Mouse (Mus musculus): ENCODE data around the gene Tas2r104. TPM values are rescaled to one million over a fixed set of nuclear protein-coding genes. Genes with fewer than 3 reads are reported as not detected.

The Tas2r104 gene
- polyA plus RNA-seq (2014; fragmentation: Nextera tagmentation; extraction: Ambion mirVana), result not detected in 2 replicates

GRCm38 (mm10) chr6:131685644-131686043 is at the start of gene Tas2r104:
Gene Tas2r104, minus strand, starts transcription at chr6:131685744.
- Histone ChIP-seq H3K4me3 (ENCODE audit: low read length) (no peak within 1 kb of the TSS), H3K27ac (ENCODE audit: low read depth, low read length) (no peak within 1 kb of the TSS), H3K4me2 (replicated peaks; ENCODE audit: low read depth, low read length) (no peak within 1 kb of the TSS), H3K4me1 (ENCODE audit: control insufficient read depth, insufficient read depth, low read length) (no peaks in the 10 kb centered on the region), H3K9ac (ENCODE audit: low read depth, low read length) (no peak within 1 kb of the TSS), H3K27me3 (ENCODE audit: control insufficient read depth, insufficient read depth, low read length) (no peaks in the 10 kb centered on the region), H3K36me3 (ENCODE audit: control insufficient read depth, insufficient read depth, low read length) (no peaks in the 10 kb centered on the region), H3K9me3 (ENCODE audit: control insufficient read depth, low read length) (no peaks in the 10 kb centered on the region)
- ATAC-seq (ENCODE audit: low FRiP score, low TSS enrichment), result no peak
- 92% methylated on average over 1 of the region's 1 CpGs for WGBS

DNA sequence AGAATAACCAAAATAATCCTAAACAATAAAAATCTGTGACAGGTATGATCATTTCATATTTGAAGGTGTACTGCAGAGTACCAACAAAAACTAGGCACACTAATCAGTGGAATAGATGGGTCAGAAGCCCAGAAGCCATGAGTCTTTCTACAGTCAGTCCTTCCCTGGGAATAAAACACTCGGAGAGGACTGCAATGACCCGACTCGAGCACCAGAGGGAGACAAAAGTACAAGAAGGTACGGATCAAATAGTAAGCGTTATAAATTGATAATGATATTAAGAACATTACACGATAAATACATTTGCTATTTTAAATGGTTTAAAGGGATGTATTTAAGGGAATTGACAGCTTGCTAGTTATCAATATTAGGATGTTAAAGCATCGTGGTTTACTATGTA is 27.3 kb upstream of the Tas2r104 start:
- Histone ChIP-seq H3K4me2 (replicated peaks; ENCODE audit: low read depth, low read length) (no peak overlapping the region), H3K27ac (ENCODE audit: low read depth, low read length) (no peak overlapping the region), H3K4me3 (ENCODE audit: low read length) (no peak overlapping the region), H3K36me3 (ENCODE audit: control insufficient read depth, insufficient read depth, low read length) (no peaks in the 10 kb centered on the region), H3K27me3 (ENCODE audit: control insufficient read depth, insufficient read depth, low read length) (no peaks in the 10 kb centered on the region), H3K4me1 (ENCODE audit: control insufficient read depth, insufficient read depth, low read length) (no peaks in the 10 kb centered on the region), H3K9ac (ENCODE audit: low read depth, low read length) (no peak overlapping the region), H3K9me3 (ENCODE audit: control insufficient read depth, low read length) (peaks cover 7% of the 10 kb centered on the region; the same call in 1 of the 2 replicates)
- WGBS, result 50% methylated on average over 7 of the region's 7 CpGs
- ATAC-seq (ENCODE audit: low FRiP score, low TSS enrichment), result no peak

- no peaks in the 10 kb centered on the region for H3K9me3 ChIP-seq (ENCODE audit: control insufficient read depth, low read length)
- no peak within 1 kb of the TSS for H3K4me3 ChIP-seq (ENCODE audit: low read length)
- no peak for ATAC-seq (ENCODE audit: low FRiP score, low TSS enrichment)
- H3K9ac ChIP-seq (ENCODE audit: low read depth, low read length), result no peak within 1 kb of the TSS
- H3K27ac ChIP-seq (ENCODE audit: low read depth, low read length), result no peak within 1 kb of the TSS
- no peaks in the 10 kb centered on the region for H3K27me3 ChIP-seq (ENCODE audit: control insufficient read depth, insufficient read depth, low read length)
- H3K4me1 ChIP-seq (ENCODE audit: control insufficient read depth, insufficient read depth, low read length), result no peaks in the 10 kb centered on the region
- no peaks in the 10 kb centered on the region for H3K36me3 ChIP-seq (ENCODE audit: control insufficient read depth, insufficient read depth, low read length)
- H3K4me2 ChIP-seq (replicated peaks; ENCODE audit: low read depth, low read length), result no peak within 1 kb of the TSS
Measured at GRCm38 (mm10) chr6:131689963-131690362, 4.4 kb upstream of the Tas2r104 start, which contains the start of gene Tas2r114. Gene Tas2r114, minus strand, starts transcription at chr6:131690063.

DNA sequence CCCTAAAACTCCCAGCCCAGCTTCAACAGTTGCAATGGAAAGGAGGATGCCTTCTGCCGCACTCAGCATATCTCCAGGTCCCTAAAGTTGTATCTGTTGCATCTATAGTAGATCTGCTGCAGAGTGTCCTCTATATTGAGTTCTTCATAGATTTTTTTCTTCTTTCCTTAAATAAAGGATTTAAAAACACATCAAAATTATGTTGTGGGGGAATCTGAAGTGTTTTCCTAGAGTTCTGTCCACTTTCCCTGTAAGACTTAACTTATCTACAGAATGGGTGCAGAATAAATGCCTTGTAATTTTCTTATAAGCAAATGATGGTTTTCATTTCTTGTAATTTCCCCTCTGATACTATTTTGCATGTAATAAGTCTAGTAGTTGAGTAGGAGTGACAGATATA is 1.9 kb upstream of the Tas2r104 start, which contains the start of gene Tas2r105:
Tas2r105 (minus strand) TSS at position 101 of the 400 bp plus-strand sequence.
- 68% methylated on average over 1 of the region's 1 CpGs for WGBS
- Histone ChIP-seq H3K4me3 (ENCODE audit: low read length) (no peak within 1 kb of the TSS), H3K27ac (ENCODE audit: low read depth, low read length) (no peak within 1 kb of the TSS)

DNA sequence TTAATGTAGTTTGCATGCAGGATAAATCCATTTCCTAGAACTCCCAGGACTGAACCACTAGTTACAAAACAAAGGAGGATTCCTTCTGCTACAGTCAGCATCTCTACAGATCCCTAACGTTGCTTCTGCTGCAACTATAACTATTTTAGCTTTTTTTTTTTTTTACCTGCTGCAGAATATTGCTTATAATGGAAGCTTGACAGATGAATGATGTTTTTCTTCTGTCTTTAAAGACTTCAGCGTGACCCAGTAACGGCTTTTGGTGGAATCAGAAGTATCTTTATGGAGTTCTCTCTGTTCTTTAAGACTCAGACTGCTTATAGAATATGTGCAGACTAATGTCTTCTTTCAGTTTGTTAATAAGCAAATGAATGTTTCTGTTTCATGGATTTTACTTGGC is 6.8 kb downstream of the Tas2r104 start, which contains the start of gene Tas2r106:
Tas2r106 (minus strand) TSS at position 101 of the 400 bp plus-strand sequence.
- no peaks in the 10 kb centered on the region for H3K27me3 ChIP-seq (ENCODE audit: control insufficient read depth, insufficient read depth, low read length)
- no peak within 1 kb of the TSS for H3K4me2 ChIP-seq (replicated peaks; ENCODE audit: low read depth, low read length)
- H3K9me3 ChIP-seq (ENCODE audit: control insufficient read depth, low read length), result peaks cover 6% of the 10 kb centered on the region
- no peak within 1 kb of the TSS for H3K9ac ChIP-seq (ENCODE audit: low read depth, low read length)
- no peaks in the 10 kb centered on the region for H3K36me3 ChIP-seq (ENCODE audit: control insufficient read depth, insufficient read depth, low read length)
- ATAC-seq (ENCODE audit: low FRiP score, low TSS enrichment), result no peak
- H3K4me3 ChIP-seq (ENCODE audit: low read length), result no peak within 1 kb of the TSS
- H3K4me1 ChIP-seq (ENCODE audit: control insufficient read depth, insufficient read depth, low read length), result no peaks in the 10 kb centered on the region
- no peak within 1 kb of the TSS for H3K27ac ChIP-seq (ENCODE audit: low read depth, low read length)
- WGBS, result 71% methylated on average over 3 of the region's 3 CpGs

More for the DNA sequence above, 1.9 kb upstream of the Tas2r104 start, which contains the start of gene Tas2r105:
- no peak within 1 kb of the TSS for H3K4me2 ChIP-seq (replicated peaks; ENCODE audit: low read depth, low read length)
- H3K4me1 ChIP-seq (ENCODE audit: control insufficient read depth, insufficient read depth, low read length), result no peaks in the 10 kb centered on the region
- H3K36me3 ChIP-seq (ENCODE audit: control insufficient read depth, insufficient read depth, low read length), result no peaks in the 10 kb centered on the region
- H3K9me3 ChIP-seq (ENCODE audit: control insufficient read depth, low read length), result no peaks in the 10 kb centered on the region
- ATAC-seq (ENCODE audit: low FRiP score, low TSS enrichment), result no peak
- no peak within 1 kb of the TSS for H3K9ac ChIP-seq (ENCODE audit: low read depth, low read length)
- no peaks in the 10 kb centered on the region for H3K27me3 ChIP-seq (ENCODE audit: control insufficient read depth, insufficient read depth, low read length)

DNA sequence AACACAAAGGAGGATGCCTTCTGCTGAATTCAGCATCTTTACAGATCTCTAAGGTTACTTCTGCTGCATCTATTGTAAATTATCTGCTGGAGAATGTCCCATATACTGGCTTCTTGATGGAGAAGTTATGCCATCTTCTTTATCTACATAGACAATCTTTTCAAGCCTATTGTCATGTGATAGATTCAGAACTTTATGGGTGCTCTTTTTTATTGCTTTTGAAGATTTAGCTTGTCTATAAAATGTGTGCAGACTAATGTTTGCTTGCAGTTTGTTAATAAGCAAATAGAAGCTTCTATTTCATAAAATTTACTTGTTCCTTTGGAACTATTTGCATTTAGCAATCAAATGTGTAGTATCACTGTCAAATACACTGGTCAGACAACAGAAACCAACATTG is 25.5 kb downstream of the Tas2r104 start, which contains the start of gene Tas2r107:
Tas2r107 (minus strand) TSS at position 101 of the 400 bp plus-strand sequence.
- Histone ChIP-seq H3K9me3 (ENCODE audit: control insufficient read depth, low read length) (no peaks in the 10 kb centered on the region), H3K27me3 (ENCODE audit: control insufficient read depth, insufficient read depth, low read length) (no peaks in the 10 kb centered on the region), H3K4me2 (replicated peaks; ENCODE audit: low read depth, low read length) (no peak within 1 kb of the TSS), H3K27ac (ENCODE audit: low read depth, low read length) (no peak within 1 kb of the TSS), H3K9ac (ENCODE audit: low read depth, low read length) (no peak within 1 kb of the TSS), H3K4me1 (ENCODE audit: control insufficient read depth, insufficient read depth, low read length) (no peaks in the 10 kb centered on the region), H3K36me3 (ENCODE audit: control insufficient read depth, insufficient read depth, low read length) (no peaks in the 10 kb centered on the region), H3K4me3 (ENCODE audit: low read length) (no peak within 1 kb of the TSS)
- ATAC-seq (ENCODE audit: low FRiP score, low TSS enrichment), result no peak

Other genes starting within 250 kb of the Tas2r104 start
- gene 5430401F13Rik, start 199.3 kb downstream of the Tas2r104 start, polyA plus RNA-seq (2014; fragmentation: Nextera tagmentation; extraction: Ambion mirVana), result not detected in 2 replicates
- not detected in 2 replicates for gene Gm6619, start 199.3 kb downstream of the Tas2r104 start, polyA plus RNA-seq (2014; fragmentation: Nextera tagmentation; extraction: Ambion mirVana)
- not detected in 2 replicates for gene Tas2r130, start 54.8 kb downstream of the Tas2r104 start, polyA plus RNA-seq (2014; fragmentation: Nextera tagmentation; extraction: Ambion mirVana)
- not detected in 2 replicates for gene Tas2r107, start 25.6 kb downstream of the Tas2r104 start, polyA plus RNA-seq (2014; fragmentation: Nextera tagmentation; extraction: Ambion mirVana)
- not detected in 2 replicates for gene Tas2r106, start 6.9 kb downstream of the Tas2r104 start, polyA plus RNA-seq (2014; fragmentation: Nextera tagmentation; extraction: Ambion mirVana)
- gene Tas2r105, start 1.8 kb upstream of the Tas2r104 start, polyA plus RNA-seq (2014; fragmentation: Nextera tagmentation; extraction: Ambion mirVana), result not detected in 2 replicates
- gene Tas2r114, start 4.3 kb upstream of the Tas2r104 start, polyA plus RNA-seq (2014; fragmentation: Nextera tagmentation; extraction: Ambion mirVana), result not detected in 2 replicates

All from kidney, embryonic 14.5 days (tissue).